Mouse (Mus musculus) thymus, postnatal 14 days (tissue): ENCODE data around the gene Uqcc1.
A peak's percentile ranks its signal among the peaks of the same experiment; 100 is the strongest.
"Not testable (repeated sequence)": the region's sequence is repeated elsewhere in the genome, so short reads cannot be mapped to it uniquely, and the experiment has no call there.

Experiments
- DNase-seq: peaks from one replicate; pipeline ENCODE4 v3.0.0; 2021

The Uqcc1 gene

GRCm38 (mm10) chr2:155852536-155852935 lies 77.6 kb downstream of the Uqcc1 start:
- DNase-seq, result no peak

DNA sequence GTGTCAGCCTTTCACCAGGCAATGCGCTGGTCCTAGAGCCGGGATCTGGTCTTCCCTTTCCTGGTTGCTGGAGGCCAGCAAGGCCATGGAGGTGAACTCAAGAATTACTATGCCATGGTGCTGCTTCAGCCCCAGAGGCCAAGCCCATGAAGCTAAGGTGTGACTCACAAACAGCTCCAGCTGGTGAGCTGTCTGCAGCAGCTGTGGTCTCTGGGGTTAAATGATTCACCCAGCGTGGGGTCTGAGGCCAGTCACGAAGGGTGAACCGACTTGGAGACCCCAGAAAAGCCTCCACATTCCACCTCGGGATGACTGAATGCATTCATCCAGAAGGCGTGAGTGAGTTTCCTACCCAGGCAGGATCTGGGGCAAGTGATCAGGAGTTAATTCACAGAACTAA lies 80.0 kb downstream of the Uqcc1 start:
- DNase-seq, result no peak

DNA sequence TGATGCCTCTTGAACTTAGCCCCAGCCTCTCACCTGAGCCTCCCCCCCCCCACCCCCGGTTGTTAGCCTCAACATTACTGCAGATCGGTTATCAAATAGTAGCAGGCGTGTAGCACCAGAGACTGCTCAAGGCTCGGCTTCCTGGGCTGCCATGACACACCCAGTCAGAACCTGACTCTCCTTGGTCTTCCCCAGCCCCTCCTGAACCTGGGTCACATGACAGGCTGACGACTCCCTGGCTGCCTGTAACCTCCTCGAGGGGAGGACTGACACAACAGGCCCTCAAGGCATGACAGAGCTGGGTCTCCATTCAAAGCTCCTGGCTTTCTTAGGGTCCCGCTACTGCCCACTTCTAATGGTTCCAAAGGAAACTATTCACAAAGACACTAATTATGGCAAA lies 80.6 kb downstream of the Uqcc1 start:
- no peak for DNase-seq

GRCm38 (mm10) chr2:155848291-155848690 lies 81.8 kb downstream of the Uqcc1 start:
- DNase-seq, result peak; percentile 80

DNA sequence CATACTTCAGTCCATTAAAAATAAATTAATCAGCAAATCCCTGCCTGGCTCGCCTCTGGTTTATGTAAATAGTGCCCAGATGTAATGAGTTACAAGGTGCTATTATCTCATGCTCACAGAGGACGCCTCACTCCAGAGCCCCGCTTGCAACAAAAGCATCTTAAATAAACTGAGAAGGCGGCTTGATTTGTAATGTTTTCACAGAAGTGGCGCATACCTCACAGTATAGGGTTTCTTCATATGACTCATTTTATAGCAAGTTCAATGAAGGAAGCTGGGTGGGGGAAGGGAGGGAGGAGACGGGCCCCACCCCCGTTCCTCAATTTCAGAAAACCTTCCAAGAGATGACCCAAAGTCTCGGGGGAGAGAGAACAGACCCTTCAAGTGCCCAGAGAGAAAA lies 83.2 kb downstream of the Uqcc1 start:
- no peak for DNase-seq

GRCm38 (mm10) chr2:155838961-155839360 lies 91.1 kb downstream of the Uqcc1 start:
- DNase-seq, result no peak

GRCm38 (mm10) chr2:155837961-155838360 lies 92.1 kb downstream of the Uqcc1 start:
- DNase-seq, result no peak

DNA sequence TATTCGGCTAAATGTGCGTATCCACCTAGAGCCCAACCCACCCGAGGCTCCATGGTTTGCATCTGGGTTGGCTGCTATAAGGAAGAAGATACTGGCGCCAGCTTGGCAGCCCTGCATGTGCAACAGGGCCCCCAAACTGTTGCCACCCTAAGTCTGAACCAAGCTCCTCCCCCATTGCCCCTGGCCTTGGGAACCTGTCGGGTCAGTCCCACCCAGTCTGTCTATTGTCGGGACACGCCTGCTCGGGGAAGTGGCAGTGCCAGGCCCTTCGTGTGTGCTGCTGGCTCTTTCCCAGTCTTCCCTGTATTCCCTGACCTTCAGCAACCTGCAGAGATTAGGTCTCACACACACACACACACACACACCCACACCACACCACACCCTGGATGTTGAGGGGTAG lies 95.4 kb downstream of the Uqcc1 start, which contains the start of gene Fam83c:
Gene Fam83c (minus strand): TSS at position 123 of the 400 bp plus-strand sequence.
- DNase-seq, result no peak

DNA sequence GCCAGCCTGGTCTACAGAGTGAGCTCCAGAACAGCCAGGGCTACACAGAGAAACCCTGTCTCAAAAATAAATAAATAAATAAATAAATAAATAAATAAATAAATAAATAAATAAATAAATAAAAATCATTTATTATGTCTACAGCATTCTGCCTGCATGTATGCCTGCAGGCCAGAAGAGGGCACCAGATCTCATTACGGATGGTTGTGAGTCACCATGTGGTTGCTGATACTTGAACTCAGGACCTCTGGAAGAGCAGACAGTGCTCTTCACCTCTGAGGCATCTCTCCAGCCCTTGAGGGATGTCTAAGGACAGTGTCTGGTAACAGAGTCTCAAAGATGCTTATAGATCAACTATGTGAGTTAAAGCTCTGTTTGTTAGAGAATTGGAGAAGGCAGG lies 98.0 kb downstream of the Uqcc1 start:
- not testable (repeated sequence) for DNase-seq

- DNase-seq, result no peak
Measured at GRCm38 (mm10) chr2:155831302-155831701, 98.8 kb downstream of the Uqcc1 start.

- no peak for DNase-seq
Measured at GRCm38 (mm10) chr2:155830841-155831240, 99.3 kb downstream of the Uqcc1 start.

GRCm38 (mm10) chr2:155826630-155827424 lies 103.3 kb downstream of the Uqcc1 start, which contains the start of gene Eif6:
Gene Eif6, minus strand, starts transcription at chr2:155826925.
- DNase-seq, result peak; percentile 89

DNA sequence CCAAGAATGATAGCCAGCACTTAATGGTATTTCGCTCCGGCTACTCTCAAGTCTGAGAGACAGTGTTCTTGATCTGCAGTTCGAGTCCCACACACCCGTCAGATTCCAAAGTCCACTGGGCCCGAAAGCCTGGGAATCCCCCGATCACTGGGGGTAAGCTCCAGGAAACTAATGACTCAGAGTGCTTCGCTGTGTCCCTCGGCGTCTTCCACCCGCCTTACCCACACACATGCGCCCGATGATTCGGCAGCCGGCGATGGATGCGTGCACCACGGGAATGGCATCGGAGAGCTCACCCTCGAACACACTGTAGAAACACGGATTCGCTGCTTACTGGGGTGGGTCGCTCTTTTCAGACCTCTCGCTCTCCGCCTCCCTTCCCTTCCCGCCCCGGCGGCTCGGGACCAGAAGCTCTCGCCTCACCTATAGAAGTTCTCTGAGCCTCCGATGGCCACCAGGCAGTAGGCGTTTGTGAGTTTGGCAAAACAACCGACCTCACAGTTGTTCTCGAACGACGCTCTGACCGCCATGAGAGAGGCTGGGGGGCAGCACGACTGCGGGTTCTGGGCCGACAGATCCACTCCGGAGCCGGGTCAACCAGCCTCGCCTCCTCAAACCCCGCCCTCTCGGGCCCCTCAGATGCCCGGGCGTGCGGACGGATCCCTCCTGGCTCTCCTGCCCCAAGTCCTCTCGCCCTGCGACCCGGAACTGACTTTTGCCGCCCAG lies 104.0 kb downstream of the Uqcc1 start:
- no peak for DNase-seq

- DNase-seq, result no peak
Measured at GRCm38 (mm10) chr2:155823722-155824121, 106.4 kb downstream of the Uqcc1 start.

DNA sequence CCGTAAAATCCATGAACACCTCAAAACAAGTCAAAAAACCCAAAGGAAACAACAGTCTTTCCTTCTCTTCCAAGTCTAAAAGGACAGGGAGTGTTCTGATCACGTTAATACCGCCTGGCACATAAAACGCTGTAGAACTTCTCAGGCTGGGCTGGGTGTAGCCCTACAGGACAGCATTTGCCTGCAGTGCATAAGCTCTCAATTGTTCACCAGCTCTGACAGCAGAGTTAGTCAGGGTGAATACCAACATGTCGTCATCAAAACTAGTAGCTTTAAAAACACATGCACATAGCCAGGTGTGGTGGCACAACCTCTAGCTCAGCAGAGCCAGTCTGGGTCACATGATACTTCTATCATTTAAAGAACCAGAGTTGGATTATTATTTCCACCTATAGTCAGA lies 109.3 kb downstream of the Uqcc1 start:
- DNase-seq, result no peak

DNA sequence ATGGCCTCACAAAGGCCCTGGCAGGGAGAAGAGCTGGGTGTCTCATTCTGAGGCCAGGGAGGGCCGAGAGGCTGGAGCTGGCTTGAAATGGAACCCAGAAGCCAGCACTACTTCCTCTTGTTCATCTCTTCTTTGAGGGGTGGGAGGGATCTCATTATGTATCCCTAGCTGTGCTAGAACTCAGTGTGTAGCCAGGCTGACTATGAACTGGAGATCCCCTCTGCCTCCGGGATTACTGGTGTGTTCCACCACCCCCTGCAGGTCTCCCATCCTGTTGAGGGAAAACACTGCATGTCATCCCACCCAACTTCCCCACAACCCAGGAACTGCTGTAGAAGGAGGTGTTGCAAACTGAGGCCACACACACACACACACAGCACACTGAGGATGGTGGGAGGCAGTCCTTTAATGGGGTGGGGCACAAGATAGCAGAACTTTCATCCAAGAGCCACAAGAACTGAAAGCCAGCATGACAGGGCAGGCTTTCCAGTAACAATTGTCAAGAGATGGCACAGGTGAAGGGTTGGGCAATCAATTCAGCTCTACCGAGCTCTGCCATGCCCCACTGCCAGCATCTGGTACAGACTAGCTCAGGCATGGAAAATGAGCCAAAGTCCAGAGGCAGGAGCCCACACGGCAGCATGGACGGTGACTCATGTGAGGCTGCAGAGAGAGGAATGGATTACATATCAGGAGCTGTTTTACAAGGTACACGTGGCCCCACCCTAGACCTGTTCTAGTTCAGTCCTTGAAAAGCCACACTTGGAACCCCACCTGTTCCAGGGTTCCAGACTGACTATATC lies 110.5 kb downstream of the Uqcc1 start:
- DNase-seq, result no peak

DNA sequence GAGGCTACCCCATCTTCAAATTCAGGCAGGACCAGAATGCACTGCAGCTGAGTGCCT lies 110.9 kb downstream of the Uqcc1 start, which contains the start of gene BC029722:
Gene BC029722 (minus strand): TSS at position 35 of the 57 bp plus-strand sequence.
- DNase-seq, result no peak

DNA sequence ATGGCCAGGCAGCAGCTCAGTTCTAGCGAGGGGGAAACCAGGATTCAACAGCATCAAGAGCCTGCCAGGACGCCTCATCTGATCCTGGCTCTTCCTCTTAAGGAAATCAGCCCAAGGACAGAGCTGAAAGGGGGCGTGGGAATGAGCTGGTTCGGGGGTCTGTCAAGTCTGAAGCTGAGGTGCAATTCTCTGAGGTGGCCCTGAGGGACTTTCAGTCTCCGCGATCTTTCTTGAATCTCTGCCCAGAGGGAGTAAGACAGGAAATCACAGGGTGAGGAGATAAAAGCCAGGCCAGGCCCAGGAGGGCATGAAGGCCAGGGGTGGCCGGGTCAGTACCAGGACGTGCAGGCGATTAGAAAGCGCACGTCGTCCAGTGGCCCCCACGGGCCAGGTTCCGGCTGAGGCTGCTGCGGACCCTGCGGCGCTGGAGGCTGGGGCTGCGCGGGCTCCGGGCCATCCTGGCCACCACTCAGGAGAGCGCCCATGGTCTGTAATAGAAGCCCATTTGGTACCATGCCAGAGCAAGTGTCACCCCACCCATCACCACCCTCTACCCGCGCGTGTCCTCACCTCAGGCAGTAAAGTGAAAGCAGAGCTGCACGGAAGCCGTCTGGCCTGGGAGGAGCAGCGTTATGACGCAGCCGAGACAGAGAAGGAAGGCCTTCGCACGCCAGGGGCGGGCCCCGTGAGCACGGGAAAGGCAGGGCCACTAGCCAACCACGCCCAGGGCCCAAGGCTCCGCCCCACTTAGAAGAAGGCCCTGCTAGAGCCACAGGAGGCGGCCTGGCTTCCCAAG lies 111.3 kb downstream of the Uqcc1 start:
- DNase-seq, result peak; percentile 95

DNA sequence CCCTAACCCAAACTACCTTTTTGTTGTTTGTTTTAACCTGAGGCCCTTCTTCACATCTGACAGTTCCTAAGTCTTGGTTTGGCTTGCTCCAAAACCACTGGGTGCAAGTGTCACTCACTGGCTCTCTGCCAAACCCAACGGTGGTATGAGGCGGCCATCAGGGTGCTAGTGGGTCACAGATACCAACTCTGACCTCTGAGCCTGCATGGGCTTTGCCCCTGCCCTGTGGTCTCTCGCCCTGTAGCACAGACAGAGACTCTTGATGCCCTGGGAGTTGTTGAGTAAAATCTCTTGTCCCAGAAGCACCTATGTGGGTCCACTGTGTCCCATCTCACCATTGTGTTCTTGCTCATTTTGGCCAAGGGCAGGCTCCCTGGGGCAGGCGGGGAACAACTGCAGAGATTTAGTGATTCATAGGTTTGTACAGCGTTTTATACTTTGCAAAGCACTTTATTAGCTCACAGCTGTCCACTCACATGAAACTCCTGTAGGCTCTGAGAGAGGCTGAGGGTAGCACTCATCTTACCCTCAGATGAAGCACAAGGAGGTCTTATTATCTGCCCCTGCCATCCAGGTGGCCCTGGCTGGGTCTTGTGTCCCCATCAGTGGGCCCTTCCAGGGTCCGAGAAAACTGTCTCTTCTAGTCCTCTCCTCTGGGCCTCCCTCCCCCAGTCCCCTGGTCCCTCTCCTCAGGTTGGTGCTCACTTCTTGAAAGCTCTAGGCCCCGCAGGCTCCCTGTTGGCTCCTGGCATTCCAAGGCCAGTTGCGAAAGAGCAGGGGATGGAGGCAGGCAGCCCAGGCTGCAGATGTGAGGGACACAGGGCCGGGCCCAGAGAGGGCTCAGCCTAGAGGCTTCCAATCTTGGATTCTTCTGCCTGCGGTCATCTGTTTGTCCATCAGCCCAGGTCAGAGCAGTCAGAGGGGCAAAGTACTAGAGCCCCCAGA lies 112.5 kb downstream of the Uqcc1 start:
- DNase-seq, result no peak

GRCm38 (mm10) chr2:155816179-155816578 lies 113.9 kb downstream of the Uqcc1 start:
- no peak for DNase-seq

- DNase-seq, result no peak
Measured at GRCm38 (mm10) chr2:155814829-155815228, 115.3 kb downstream of the Uqcc1 start.

- DNase-seq, result no peak
Measured at GRCm38 (mm10) chr2:155812637-155813036, 117.5 kb downstream of the Uqcc1 start.
